Mouse (Mus musculus): ENCODE measurements around the gene Kmo.

Gene Kmo

GRCm38 (mm10) chr1:175619814-175620431 lies at the start of gene Kmo:
TSS of gene Kmo (plus strand) at chr1:175620381.
- no peak for DNase-seq (ENCODE audit: low read depth, low spot score)

GRCm38 (mm10) chr1:175574129-175574528 lies 46.1 kb upstream of the Kmo start:
- DNase-seq (ENCODE audit: low read depth, low spot score), result no peak

GRCm38 (mm10) chr1:175578425-175579096 lies 41.6 kb upstream of the Kmo start:
- no peak for DNase-seq (ENCODE audit: low read depth, low spot score)

- no peak for DNase-seq (ENCODE audit: low read depth, low spot score)
Observed at GRCm38 (mm10) chr1:175579598-175580235, 40.5 kb upstream of the Kmo start.

- no peak for DNase-seq (ENCODE audit: low read depth, low spot score)
Observed at GRCm38 (mm10) chr1:175580346-175580745, 39.8 kb upstream of the Kmo start.

GRCm38 (mm10) chr1:175582799-175583198 lies 37.4 kb upstream of the Kmo start:
- no peak for DNase-seq (ENCODE audit: low read depth, low spot score)

- DNase-seq (ENCODE audit: low read depth, low spot score), result no peak
Observed at GRCm38 (mm10) chr1:175585267-175585666, 34.9 kb upstream of the Kmo start.

GRCm38 (mm10) chr1:175586656-175587055 lies 33.5 kb upstream of the Kmo start:
- DNase-seq (ENCODE audit: low read depth, low spot score), result no peak

GRCm38 (mm10) chr1:175592832-175593231 lies 27.3 kb upstream of the Kmo start:
- no peak for DNase-seq (ENCODE audit: low read depth, low spot score)

GRCm38 (mm10) chr1:175602231-175602630 lies 17.9 kb upstream of the Kmo start:
- no peak for DNase-seq (ENCODE audit: low read depth, low spot score)

- DNase-seq (ENCODE audit: low read depth, low spot score), result peak; percentile 11
Observed at GRCm38 (mm10) chr1:175603390-175603789, 16.8 kb upstream of the Kmo start.

GRCm38 (mm10) chr1:175607308-175607707 lies 12.9 kb upstream of the Kmo start:
- DNase-seq (ENCODE audit: low read depth, low spot score), result no peak

GRCm38 (mm10) chr1:175607838-175608585 lies 12.2 kb upstream of the Kmo start:
- DNase-seq (ENCODE audit: low read depth, low spot score), result no peak

GRCm38 (mm10) chr1:175608708-175609107 lies 11.5 kb upstream of the Kmo start:
- DNase-seq (ENCODE audit: low read depth, low spot score), result no peak

GRCm38 (mm10) chr1:175614992-175615391 lies 5.2 kb upstream of the Kmo start:
- no peak for DNase-seq (ENCODE audit: low read depth, low spot score)

- DNase-seq (ENCODE audit: low read depth, low spot score), result no peak
Observed at GRCm38 (mm10) chr1:175623656-175624055, 3.5 kb downstream of the Kmo start.

- peak; percentile 94 for DNase-seq (ENCODE audit: low read depth, low spot score)
Observed at GRCm38 (mm10) chr1:175625257-175625879, 5.2 kb downstream of the Kmo start, which contains the start of gene Fh1. TSS of gene Fh1 (minus strand) at chr1:175625635.

- peak; percentile 20 for DNase-seq (ENCODE audit: low read depth, low spot score)
Observed at GRCm38 (mm10) chr1:175625990-175626692, 6.0 kb downstream of the Kmo start.

- no peak for DNase-seq (ENCODE audit: low read depth, low spot score)
Observed at GRCm38 (mm10) chr1:175629248-175629647, 9.1 kb downstream of the Kmo start.

GRCm38 (mm10) chr1:175630345-175630744 lies 10.2 kb downstream of the Kmo start:
- no peak for DNase-seq (ENCODE audit: low read depth, low spot score)

- no peak for DNase-seq (ENCODE audit: low read depth, low spot score)
Observed at GRCm38 (mm10) chr1:175631080-175631479, 10.9 kb downstream of the Kmo start.
